Mouse (Mus musculus): ENCODE results near the gene Grin3a.
A peak's percentile ranks its signal among the peaks of the same experiment; 100 is the strongest.
"Not testable (repeated sequence)": the region's sequence is repeated elsewhere in the genome, so short reads cannot be mapped to it uniquely, and the experiment has no call there.

Gene Grin3a

GRCm38 (mm10) chr4:49680171-49680875 is 165.2 kb downstream of the Grin3a start:
- DNase-seq (ENCODE audit: low read depth, low spot score): no peak

- no peak for DNase-seq (ENCODE audit: low read depth, low spot score)
Measured at GRCm38 (mm10) chr4:49676790-49677189, 168.8 kb downstream of the Grin3a start.

- DNase-seq (ENCODE audit: low read depth, low spot score): no peak
Measured at GRCm38 (mm10) chr4:49676071-49676470, 169.5 kb downstream of the Grin3a start.

GRCm38 (mm10) chr4:49664850-49665249 is 180.7 kb downstream of the Grin3a start:
- no peak for DNase-seq (ENCODE audit: low read depth, low spot score)

- DNase-seq (ENCODE audit: low read depth, low spot score): no peak
Measured at GRCm38 (mm10) chr4:49662231-49662630, 183.3 kb downstream of the Grin3a start.

GRCm38 (mm10) chr4:49661664-49662063 is 183.9 kb downstream of the Grin3a start:
- no peak for DNase-seq (ENCODE audit: low read depth, low spot score)

- no peak for DNase-seq (ENCODE audit: low read depth, low spot score)
Measured at GRCm38 (mm10) chr4:49659421-49659820, 186.1 kb downstream of the Grin3a start.

- DNase-seq (ENCODE audit: low read depth, low spot score): no peak
Measured at GRCm38 (mm10) chr4:49639913-49640312, 205.6 kb downstream of the Grin3a start.

GRCm38 (mm10) chr4:49637821-49638220 is 207.7 kb downstream of the Grin3a start:
- DNase-seq (ENCODE audit: low read depth, low spot score): no peak

GRCm38 (mm10) chr4:49632139-49632481 is 213.4 kb downstream of the Grin3a start:
- no peak for DNase-seq (ENCODE audit: low read depth, low spot score)

GRCm38 (mm10) chr4:49631319-49632138 is 214.0 kb downstream of the Grin3a start, which contains the start of gene Rnf20:
TSS of gene Rnf20 (plus strand) at chr4:49632006.
- DNase-seq (ENCODE audit: low read depth, low spot score): peak; percentile 96

GRCm38 (mm10) chr4:49628941-49629340 is 216.6 kb downstream of the Grin3a start:
- no peak for DNase-seq (ENCODE audit: low read depth, low spot score)

- peak; percentile 78 for DNase-seq (ENCODE audit: low read depth, low spot score)
Measured at GRCm38 (mm10) chr4:49626973-49627372, 218.6 kb downstream of the Grin3a start.

- not testable (repeated sequence) for DNase-seq (ENCODE audit: low read depth, low spot score)
Measured at GRCm38 (mm10) chr4:49624969-49625368, 220.6 kb downstream of the Grin3a start.

GRCm38 (mm10) chr4:49623916-49624315 is 221.6 kb downstream of the Grin3a start:
- no peak for DNase-seq (ENCODE audit: low read depth, low spot score)

- DNase-seq (ENCODE audit: low read depth, low spot score): no peak
Measured at GRCm38 (mm10) chr4:49622272-49622671, 223.3 kb downstream of the Grin3a start.

- not testable (repeated sequence) for DNase-seq (ENCODE audit: low read depth, low spot score)
Measured at GRCm38 (mm10) chr4:49619861-49620260, 225.7 kb downstream of the Grin3a start.

GRCm38 (mm10) chr4:49616924-49617323 is 228.6 kb downstream of the Grin3a start:
- no peak for DNase-seq (ENCODE audit: low read depth, low spot score)

Data from ES-CJ7 (cell line).